In the genomic region with DNA sequence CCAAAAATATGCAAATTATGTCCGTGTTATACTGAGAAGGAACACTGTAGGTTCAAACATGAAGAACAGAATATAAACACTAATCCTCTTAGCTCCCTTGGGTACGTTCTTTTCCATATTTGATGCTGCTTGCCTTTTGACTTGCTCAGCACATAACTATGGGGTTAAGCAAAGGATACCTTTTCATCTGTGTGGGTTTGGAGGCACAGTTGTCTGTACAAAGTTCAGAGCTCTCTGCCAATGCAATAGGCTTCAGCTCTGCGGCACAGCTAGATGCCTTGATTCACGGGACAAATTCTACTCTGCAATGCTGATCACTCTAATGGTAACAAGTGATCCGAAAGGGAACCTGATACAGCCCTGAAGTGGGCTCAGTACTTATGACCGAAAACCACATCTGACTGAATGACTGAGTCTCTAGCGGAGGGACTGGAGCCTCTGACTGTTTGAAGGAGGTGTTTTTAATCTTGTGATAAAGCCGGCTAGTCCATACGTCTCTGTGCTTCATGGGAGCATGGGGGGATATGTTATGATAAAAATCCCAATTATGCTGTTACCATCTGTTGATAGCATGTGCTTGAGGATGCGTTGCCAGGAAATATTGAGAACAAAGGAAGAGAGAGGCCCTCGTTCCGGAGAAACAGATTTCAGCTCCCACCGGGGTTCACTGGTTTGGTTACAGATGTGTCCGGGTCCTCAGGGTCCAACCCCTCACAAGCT, we compare ENCODE assay signal across 14 mouse cellular contexts.
DNase-seq lines count a peak whose midpoint lies in the region; ATAC-seq and TF ChIP-seq lines count a peak whose summit lies in the region.
"Had no signal": no experiment of that assay in that cellular context is flagged by ENCODE, and none has a peak within 500 bp of the region (broad histone marks: within the 10 kb centered on the region; RNA-seq: fewer than 3 reads in every experiment).

No protein-coding gene starts in this region.

- no peaks in the 10 kb centered on the region for H3K27me3 ChIP-seq in heart, postnatal 0 days (ENCODE audit: control insufficient read depth, insufficient read depth, low read length)
- no peaks in the 10 kb centered on the region for H3K27me3 ChIP-seq in heart, embryonic 10.5 days (ENCODE audit: insufficient read depth, poor library complexity, severe bottlenecking)

- peaks cover 7% of the 10 kb centered on the region for H3K4me1 ChIP-seq in heart, postnatal 0 days (ENCODE audit: control insufficient read depth, insufficient read depth)
- no peaks in the 10 kb centered on the region for H3K4me1 ChIP-seq in heart, embryonic 10.5 days

- WGBS in heart, postnatal 0 days = 43% methylated on average over 14 of the region's 14 CpGs
- WGBS in heart, embryonic 10.5 days = 70% methylated on average over 14 of the region's 14 CpGs

- no peak for TF ChIP-seq EP300 in heart, postnatal 0 days (IDR thresholded peaks at IDR 0.05; ENCODE audit: low read depth)

- peak; percentile 12 for DNase-seq in heart, postnatal 0 days (ENCODE audit: low spot score)
- no peak for DNase-seq in heart, embryonic 10.5 days (ENCODE audit: low spot score)
- peak; percentile 4 for DNase-seq in retina, postnatal 1 day
- DNase-seq in retina, embryonic 14.5 days (ENCODE audit: low spot score) = no peak
- peak; percentile 27 to 32 for DNase-seq in layer of hippocampus, adult 2 months (ENCODE audit: low spot score in 2 of 2)
- DNase-seq in cerebellum, adult 18-20 months = no peak
- DNase-seq: cerebellum, adult 11-12 months; kidney, adult 11 months; kidney, postnatal 14 days; lung, adult 2 months; thymus, postnatal 14 days had no signal

- no peaks in the 10 kb centered on the region for H3K9me3 ChIP-seq in heart, postnatal 0 days (replicated peaks; ENCODE audit: control insufficient read depth, low read length)
- no peaks in the 10 kb centered on the region for H3K9me3 ChIP-seq in heart, embryonic 10.5 days

- no peak overlapping the region for H3K27ac ChIP-seq in heart, postnatal 0 days (ENCODE audit: low read depth)
- H3K27ac ChIP-seq in heart, embryonic 10.5 days = no peak overlapping the region
- H3K27ac ChIP-seq in layer of hippocampus, adult 2 months = peak overlapping the region; percentile 57

- no peak for TF ChIP-seq CTCF in heart, postnatal 0 days (IDR thresholded peaks at IDR 0.05; ENCODE audit: low read depth)
- no peak for TF ChIP-seq CTCF in layer of hippocampus, adult 2 months (conservative IDR thresholded peaks at IDR 0.05)

- H3K4me2 ChIP-seq in heart, postnatal 0 days (ENCODE audit: low read depth, low read length) = peak overlapping the region; percentile 30; the same call in 1 of the 2 replicates

- H3K36me3 ChIP-seq in heart, postnatal 0 days (replicated peaks; ENCODE audit: control insufficient read depth, insufficient read depth, low read length) = no peaks in the 10 kb centered on the region
- H3K36me3 ChIP-seq in heart, embryonic 10.5 days = no peaks in the 10 kb centered on the region

- H3K9ac ChIP-seq in heart, postnatal 0 days (replicated peaks; ENCODE audit: low read depth, low read length) = no peak overlapping the region

- ATAC-seq in heart, postnatal 0 days (ENCODE audit: insufficient read depth, low read depth) = no peak
- no peak for ATAC-seq in cerebellum, adult (ENCODE audit: insufficient number of reproducible peaks, low FRiP score, low TSS enrichment)
- ATAC-seq: CD4-positive, CD25-positive, alpha-beta regulatory T cell, adult 4 months had no signal

- no peak overlapping the region for H3K4me3 ChIP-seq in heart, postnatal 0 days (ENCODE audit: low read depth, low read length)
- H3K4me3 ChIP-seq in heart, embryonic 10.5 days = no peak overlapping the region
- H3K4me3 ChIP-seq in layer of hippocampus, adult 2 months = no peak overlapping the region; the same call in 1 of the 2 replicates
- H3K4me3 ChIP-seq: myocyte had no signal

Comparison
In these comparisons a context has a peak if more than half of its experiments do, and no peak if none do; other contexts are left out.
1. DNase-seq: peak in heart, postnatal 0 days (single experiment), retina, postnatal 1 day (single experiment) and layer of hippocampus, adult 2 months (2 of 2); none in heart, embryonic 10.5 days (single experiment), retina, embryonic 14.5 days (single experiment) and cerebellum, adult 18-20 months (0 of 2).